Mouse (Mus musculus) left cerebral cortex, postnatal 14 days (tissue): ENCODE data around the gene Dync1li1. TPM values are rescaled to one million over a fixed set of nuclear protein-coding genes. Genes with fewer than 3 reads are reported as not detected.

Experiments
- DNase-seq, 2 experiments: peaks; one replicate each; pipeline ENCODE4 v3.0.0; 2021 to 2022; ENCODE audit warnings: low spot score in 2 of 2, mixed read lengths in 1 of 2
- intact Hi-C: fragments of 180-260 bp; cut with DNase I; formaldehyde crosslinking; loops from one replicate; pipeline ENCODE4 v1.15.1; 2025
- total RNA-seq, 2 experiments: library from RNA; stranded (reverse); gene quantifications; 2 replicates each; pipeline ENCODE4 v1.2.3; 2021

The Dync1li1 gene
- total RNA-seq, 2 experiments from 2014 or later = 101 to 105 TPM

DNA sequence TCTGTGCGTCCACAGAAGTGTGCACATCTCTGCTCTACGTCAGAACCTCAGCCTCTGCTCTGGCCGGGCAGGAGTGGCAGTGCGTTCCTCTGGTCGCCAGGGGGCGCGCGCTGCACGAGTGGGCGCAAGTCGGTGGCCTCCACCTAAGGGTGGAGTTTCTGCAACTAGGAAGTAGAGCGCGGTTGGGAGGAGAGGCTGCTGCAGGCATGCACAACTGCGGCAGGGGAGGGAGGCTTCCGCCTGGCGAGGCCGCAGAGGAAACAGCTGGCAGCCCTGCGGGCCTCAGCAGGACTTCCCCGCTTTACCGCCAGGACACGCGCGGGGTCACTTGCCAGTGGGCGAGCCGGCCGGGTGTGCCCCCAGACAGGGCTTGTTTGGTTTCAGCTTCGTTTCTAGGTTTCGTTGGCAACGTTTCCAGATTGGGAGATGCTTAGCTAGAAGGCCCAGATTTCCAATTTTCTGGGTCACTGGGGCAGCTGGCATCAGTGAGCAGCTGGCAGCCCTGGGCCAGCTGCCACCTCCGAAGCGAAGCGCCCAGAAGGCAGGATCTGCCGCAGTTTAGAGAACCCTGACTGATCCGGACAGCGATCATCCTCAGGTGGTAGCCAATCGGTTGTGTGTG, 64.4 kb downstream of the Dync1li1 start:
- DNase-seq = peak; percentile 92 to 93
- intact Hi-C loops = no loop called here

DNA sequence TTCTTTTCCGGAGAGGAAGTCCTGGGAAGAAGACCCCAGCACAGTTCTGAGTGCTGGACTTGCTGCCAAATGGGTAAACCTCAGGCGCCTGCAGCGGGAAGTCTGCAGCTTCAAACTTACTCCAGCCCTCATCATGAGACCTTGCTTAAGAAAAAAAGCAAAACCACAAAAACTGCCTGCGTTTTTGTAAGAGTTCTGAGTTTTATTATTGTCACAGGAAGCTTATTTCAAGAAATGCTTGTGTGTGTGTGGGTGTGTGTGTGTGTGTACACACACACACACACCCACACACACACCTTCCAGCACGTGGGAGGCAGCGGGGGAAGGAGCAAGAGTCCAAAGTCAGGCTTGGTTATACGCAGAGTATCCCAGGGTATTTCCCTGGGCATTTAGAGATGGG, 69.7 kb downstream of the Dync1li1 start:
- no peak for DNase-seq
- intact Hi-C loops = no loop called here

DNA sequence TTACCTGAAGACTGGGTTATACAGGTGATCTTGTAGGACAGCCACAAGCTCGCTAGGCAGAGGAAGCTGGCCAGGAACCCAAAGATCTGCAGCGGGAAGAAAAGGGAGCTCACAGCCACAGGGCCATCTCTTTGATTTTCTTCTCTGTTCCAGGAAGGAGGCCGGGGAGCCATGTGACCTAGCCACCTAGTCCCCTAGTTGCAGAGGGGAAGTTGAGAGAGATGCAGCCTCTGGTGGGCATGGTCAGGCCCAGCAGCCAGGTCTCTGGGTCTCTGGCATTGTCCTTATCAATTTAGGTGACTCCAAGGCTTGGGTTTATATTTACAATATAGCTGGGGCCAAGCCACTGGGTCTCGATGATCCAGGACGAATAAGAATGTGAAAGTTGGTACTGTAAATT, 70.2 kb downstream of the Dync1li1 start:
- intact Hi-C loops = no loop called here
- DNase-seq = no peak

GRCm38 (mm10) chr9:114759886-114760285, 71.3 kb downstream of the Dync1li1 start:
- intact Hi-C loops = no loop called here
- no peak for DNase-seq

DNA sequence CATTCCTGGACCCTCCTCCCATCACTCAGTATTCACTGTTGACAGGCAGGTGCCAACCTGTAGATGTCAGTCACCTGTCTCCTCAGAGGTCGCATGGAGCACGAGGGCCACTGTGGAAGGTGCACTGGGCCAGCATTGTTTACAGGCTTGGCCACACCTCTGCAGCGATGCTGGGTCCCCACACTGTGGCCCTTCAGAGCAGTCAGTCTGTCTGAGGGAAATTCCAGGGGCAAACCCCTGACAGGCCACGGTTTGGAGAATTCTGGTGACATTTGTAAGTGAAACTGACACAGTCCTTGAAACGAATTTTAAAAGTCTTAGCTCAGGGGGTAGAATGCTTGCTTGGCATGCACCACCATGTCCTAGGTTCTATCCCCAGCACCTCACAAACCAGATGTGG, 71.8 kb downstream of the Dync1li1 start:
- intact Hi-C loops = no loop called here
- no peak for DNase-seq

DNA sequence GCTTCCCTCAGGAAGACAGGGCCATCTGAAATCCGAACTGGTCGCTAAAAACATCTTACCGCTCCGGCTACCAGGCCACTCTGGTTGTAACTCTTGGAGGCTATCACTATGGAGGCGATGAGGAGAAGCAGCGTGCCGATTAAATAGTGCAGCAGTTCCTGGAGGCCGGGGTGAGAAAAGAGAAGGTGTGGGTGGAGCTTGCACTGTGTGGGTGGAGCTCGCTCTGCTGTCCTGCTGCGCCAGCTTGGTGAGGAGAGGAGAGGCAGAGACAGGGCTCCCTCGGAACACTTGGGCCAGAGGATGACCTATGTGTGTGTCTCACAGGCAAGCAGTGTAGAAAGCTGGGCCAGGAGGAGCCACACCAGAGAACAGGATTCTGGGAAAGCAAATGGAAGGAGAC, 73.3 kb downstream of the Dync1li1 start:
- DNase-seq = no peak
- intact Hi-C loops = no loop called here

- DNase-seq = no peak
- intact Hi-C loops = no loop called here
Observed at GRCm38 (mm10) chr9:114763341-114763740, 74.8 kb downstream of the Dync1li1 start.

DNA sequence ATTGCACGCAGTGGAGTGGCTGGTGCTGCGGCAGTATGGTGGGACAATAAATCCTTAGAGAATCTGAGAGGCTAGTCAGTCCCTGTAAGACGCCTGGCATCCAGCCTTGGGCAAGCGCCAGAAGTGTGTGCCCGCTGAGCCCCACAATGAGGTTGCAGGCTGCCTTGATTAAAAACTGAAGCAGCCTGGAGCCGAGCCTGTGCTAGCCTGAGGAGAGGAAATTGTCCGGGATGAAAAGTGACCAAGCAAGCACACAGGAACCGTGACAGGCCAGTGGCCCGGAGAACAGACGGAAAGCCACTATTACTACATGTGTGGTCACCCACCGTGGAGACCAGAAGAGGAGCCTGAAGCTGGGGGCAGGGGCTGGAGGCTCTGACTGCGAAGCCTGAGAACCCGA, 78.4 kb downstream of the Dync1li1 start:
- intact Hi-C loops = no loop called here
- peak; percentile 64 to 65 for DNase-seq

- intact Hi-C loops = no loop called here
Observed at GRCm38 (mm10) chr9:114767507-114767906, 78.9 kb downstream of the Dync1li1 start.

GRCm38 (mm10) chr9:114768066-114768465, 79.5 kb downstream of the Dync1li1 start:
- no peak for DNase-seq
- intact Hi-C loops = no loop called here

More at GRCm38 (mm10) chr9:114767507-114767906, 78.9 kb downstream of the Dync1li1 start:
- DNase-seq = no peak

DNA sequence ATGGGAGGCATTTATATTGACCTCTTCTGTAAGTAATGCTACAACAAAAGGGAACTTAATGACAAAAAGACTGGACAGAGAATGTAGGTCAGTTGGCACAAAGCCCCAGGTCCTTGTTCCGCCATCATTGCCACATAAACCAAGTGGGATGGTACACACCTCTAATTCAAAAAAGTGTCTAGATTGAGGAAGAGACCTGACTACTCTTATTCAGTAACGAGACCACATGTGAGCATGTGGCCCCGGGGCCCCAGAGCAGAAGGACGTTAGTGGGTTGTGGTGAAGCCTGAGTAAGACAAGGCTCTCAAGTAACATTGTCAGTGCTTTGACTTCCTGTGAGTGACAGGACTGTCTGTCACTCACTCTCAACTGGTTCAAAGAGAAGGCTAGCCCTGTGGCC, 81.6 kb downstream of the Dync1li1 start:
- intact Hi-C loops = no loop called here
- no peak for DNase-seq

DNA sequence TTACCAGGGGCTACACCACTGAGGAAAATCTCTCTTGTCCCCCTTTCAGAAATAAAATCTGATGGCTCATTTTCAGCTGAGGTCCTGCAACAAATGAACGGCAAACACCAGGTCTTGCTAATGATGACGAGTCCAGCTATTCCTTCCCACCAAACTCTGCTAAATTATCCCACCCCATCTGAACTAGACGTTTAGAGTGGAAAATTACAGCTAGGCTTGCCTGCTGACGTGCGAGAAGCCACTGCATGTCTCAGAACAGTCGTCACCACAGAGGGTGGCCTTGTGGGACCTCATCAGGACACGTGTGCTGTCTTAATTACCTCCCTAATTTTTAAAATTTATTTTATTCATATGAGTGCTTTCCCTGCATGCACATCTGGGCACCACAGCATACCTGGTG, 83.0 kb downstream of the Dync1li1 start:
- intact Hi-C loops = no loop called here
- no peak for DNase-seq

Other genes with a start within 250 kb of the Dync1li1 start
- not detected for gene Ccr4, start 183.9 kb upstream of the Dync1li1 start, total RNA-seq
- gene C130032M10Rik, start 173.1 kb upstream of the Dync1li1 start, total RNA-seq = not detected
- gene Trim71, start 124.4 kb upstream of the Dync1li1 start, total RNA-seq = under 1 TPM; 0.44 to 0.48 TPM
- gene Cnot10, start 48.6 kb upstream of the Dync1li1 start, total RNA-seq = 10 to 100 TPM; 49.7 to 50.5 TPM
- gene Cmtm6, start 42.3 kb downstream of the Dync1li1 start, total RNA-seq = 10 to 100 TPM; 24.8 to 25.1 TPM
- 1 to 10 TPM; 5.1 to 5.9 TPM for gene Cmtm7, start 93.1 kb downstream of the Dync1li1 start, total RNA-seq
- gene Cmtm8, start 155.4 kb downstream of the Dync1li1 start, total RNA-seq = 1 to 10 TPM; 1.6 to 2.3 TPM
- gene Gpd1l, start 245.2 kb downstream of the Dync1li1 start, total RNA-seq = 10 to 100 TPM; 96.1 to 96.2 TPM